Mouse (Mus musculus) thymus, postnatal 4 days (tissue): ENCODE measurements at regions not wholly inside any gene's neighbourhood (a gene's known extent, or its start where the extent isn't known, plus 50 kb on each side); places are given as distances from the start of the nearest gene placed in this dataset.

ENCODE experiments used
- DNase-seq: peaks from one replicate; pipeline ENCODE4 v3.0.0; 2021

GRCm38 (mm10) chr1:63828174-63828844 lies 59.2 kb upstream of the 4933402D24Rik start:
- no peak for DNase-seq

- DNase-seq, result no peak
Observed at GRCm38 (mm10) chr1:63820614-63821270, 51.7 kb upstream of the 4933402D24Rik start.

GRCm38 (mm10) chr1:63819536-63820254 lies 50.6 kb upstream of the 4933402D24Rik start:
- DNase-seq, result no peak
